Mouse (Mus musculus) neural tube, embryonic 14.5 days (tissue): ENCODE results near the gene Gfra1. TPM values are rescaled to one million over a fixed set of nuclear protein-coding genes. Genes with fewer than 3 reads are reported as not detected.

Source experiments
- ATAC-seq: fragments of 200-750 bp; cut with Nextera tagmentation; 2 replicates; pipeline ENCODE4 v1.8.0; 2017; ENCODE audit warnings: low read depth, mild to moderate bottlenecking, moderate TSS enrichment, moderate library complexity
- H3K27ac ChIP-seq: fragments of 300-500 bp; sonication (generic); 2 replicates; pipeline ENCODE4 v1.5.1; 2014; ENCODE audit warnings: low read depth, mild to moderate bottlenecking, control low read depth, low read length, moderate library complexity, mixed read lengths
- H3K27me3 ChIP-seq: fragments of 300-500 bp; sonication (generic); 2 replicates; pipeline ENCODE4 v1.6.1; 2014; ENCODE audit warnings: low read length; ENCODE audit not compliant: control insufficient read depth, insufficient read depth
- H3K36me3 ChIP-seq: fragments of 300-500 bp; sonication (generic); 2 replicates; pipeline ENCODE4 v1.6.1; 2014; ENCODE audit warnings: low read length, mixed read lengths; ENCODE audit not compliant: control insufficient read depth, insufficient read depth
- H3K4me1 ChIP-seq: fragments of 300-500 bp; sonication (generic); 2 replicates; pipeline ENCODE4 v1.6.1; 2014; ENCODE audit warnings: low read length; ENCODE audit not compliant: control insufficient read depth, insufficient read depth
- H3K4me2 ChIP-seq: fragments of 300-500 bp; sonication (generic); 2 replicates; pipeline ENCODE4 v1.6.1; 2014; ENCODE audit warnings: mild to moderate bottlenecking, low read depth, low read length, control low read depth
- H3K4me3 ChIP-seq: fragments of 300-500 bp; sonication (generic); 2 replicates; pipeline ENCODE4 v1.5.1; 2014; ENCODE audit warnings: low read depth, low read length, control low read depth, mixed read lengths
- H3K9ac ChIP-seq: fragments of 300-500 bp; sonication (generic); replicated peaks from 2 replicates; pipeline ENCODE4 v1.6.1; 2014; ENCODE audit warnings: low read depth, mild to moderate bottlenecking, control low read depth, low read length, mixed read lengths
- H3K9me3 ChIP-seq: fragments of 300-500 bp; sonication (generic); 2 replicates; pipeline ENCODE4 v1.6.1; 2016; ENCODE audit warnings: low read length; ENCODE audit not compliant: control insufficient read depth
- WGBS: fragments of 180-500 bp; shearing (Covaris S2); extraction: QIAGEN DNeasy Blood & Tissue Kit; methylation state at CpG from one replicate; pipeline ENCODE4 v1.1.7; 2014; 5-methylcytosine and 5-hydroxymethylcytosine counted together
- polyA plus RNA-seq: library from polyadenylated mRNA; unstranded; fragments of >200 nt; fragmentation: Nextera tagmentation; extraction: Ambion mirVana; gene quantifications from 2 replicates; pipeline ENCODE4 v1.2.1, GENCODE M21; 2014

The Gfra1 gene
- polyA plus RNA-seq, 1 experiment from 2014 or later: 67.8 TPM

DNA sequence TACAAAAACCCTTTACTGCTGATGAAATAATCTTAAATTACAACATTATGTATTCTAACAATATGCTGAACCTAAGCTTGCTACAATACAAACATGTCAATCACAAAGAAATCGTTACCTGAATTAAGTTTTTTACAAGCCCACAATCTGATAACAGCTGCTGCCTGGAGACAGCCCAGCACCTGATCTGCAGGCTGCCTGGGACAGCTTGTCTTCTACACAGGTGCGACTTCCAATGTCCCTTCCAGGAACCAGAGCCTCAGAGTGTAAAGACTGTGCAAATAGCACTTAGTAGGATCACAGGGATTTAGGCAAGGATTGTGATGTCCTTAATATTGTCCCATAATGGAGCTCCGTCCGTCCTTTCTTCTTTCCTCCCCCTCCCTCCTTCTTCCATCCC is 204.0 kb downstream of the Gfra1 start:
- Histone ChIP-seq H3K27me3 (no peaks in the 10 kb centered on the region), H3K9me3 (no peaks in the 10 kb centered on the region), H3K4me1 (peaks cover 9% of the 10 kb centered on the region), H3K36me3 (no peaks in the 10 kb centered on the region), H3K27ac (no peak overlapping the region), H3K9ac (no peak overlapping the region), H3K4me3 (no peak overlapping the region), H3K4me2 (no peak overlapping the region)
- ATAC-seq: no peak
- WGBS: 93% methylated on average over 4 of the region's 4 CpGs

DNA sequence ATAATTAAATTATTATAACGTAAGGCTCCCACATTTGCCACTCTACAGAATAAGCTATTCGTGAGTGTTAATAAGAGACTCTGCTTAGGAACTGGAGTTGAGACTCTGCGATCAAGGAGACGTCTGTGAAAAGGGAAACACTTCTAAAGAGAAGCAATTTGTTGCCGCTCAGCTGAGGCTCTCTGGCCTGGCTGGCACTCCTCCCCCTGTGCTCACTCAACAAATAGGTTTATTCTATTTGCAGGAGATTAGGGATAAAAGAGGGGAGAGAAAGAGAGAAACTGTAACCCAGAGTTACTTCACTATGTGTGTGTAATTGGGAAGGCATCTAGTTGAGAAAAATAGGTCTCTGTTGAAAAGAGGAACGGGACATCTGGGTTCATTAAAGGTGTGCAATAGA is 204.6 kb downstream of the Gfra1 start:
- Histone ChIP-seq H3K36me3 (no peaks in the 10 kb centered on the region), H3K4me2 (no peak overlapping the region), H3K4me1 (peaks cover 9% of the 10 kb centered on the region), H3K27ac (no peak overlapping the region), H3K9me3 (no peaks in the 10 kb centered on the region), H3K4me3 (no peak overlapping the region), H3K9ac (no peak overlapping the region), H3K27me3 (no peaks in the 10 kb centered on the region)
- ATAC-seq: no peak
- 53% methylated on average over 6 of the region's 6 CpGs for WGBS

DNA sequence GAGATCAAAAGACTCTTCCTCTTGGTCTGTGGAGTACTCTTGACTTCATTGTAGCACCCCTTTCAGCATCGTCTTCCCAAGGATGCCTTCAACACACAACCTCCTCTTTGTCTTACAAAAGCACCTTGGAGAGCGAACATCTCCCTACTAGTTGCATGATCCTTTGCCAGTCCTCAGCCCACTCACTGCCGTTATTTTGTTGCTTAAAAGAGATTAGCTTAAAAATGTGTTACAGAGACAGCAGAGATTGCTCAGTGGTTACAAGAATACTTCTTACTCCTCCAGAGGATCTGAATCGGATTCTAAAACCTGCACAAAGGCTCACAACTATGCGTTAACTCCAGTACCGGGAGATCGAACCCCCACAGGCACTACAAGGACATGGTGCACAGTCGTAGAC is 205.5 kb downstream of the Gfra1 start:
- no peak overlapping the region for H3K4me3 ChIP-seq
- no peaks in the 10 kb centered on the region for H3K9me3 ChIP-seq
- no peak overlapping the region for H3K9ac ChIP-seq
- no peak for ATAC-seq
- 93% methylated on average over 8 of the region's 8 CpGs for WGBS
- no peak overlapping the region for H3K4me2 ChIP-seq
- no peaks in the 10 kb centered on the region for H3K27me3 ChIP-seq
- H3K27ac ChIP-seq: no peak overlapping the region
- peaks cover 9% of the 10 kb centered on the region for H3K4me1 ChIP-seq
- no peaks in the 10 kb centered on the region for H3K36me3 ChIP-seq

DNA sequence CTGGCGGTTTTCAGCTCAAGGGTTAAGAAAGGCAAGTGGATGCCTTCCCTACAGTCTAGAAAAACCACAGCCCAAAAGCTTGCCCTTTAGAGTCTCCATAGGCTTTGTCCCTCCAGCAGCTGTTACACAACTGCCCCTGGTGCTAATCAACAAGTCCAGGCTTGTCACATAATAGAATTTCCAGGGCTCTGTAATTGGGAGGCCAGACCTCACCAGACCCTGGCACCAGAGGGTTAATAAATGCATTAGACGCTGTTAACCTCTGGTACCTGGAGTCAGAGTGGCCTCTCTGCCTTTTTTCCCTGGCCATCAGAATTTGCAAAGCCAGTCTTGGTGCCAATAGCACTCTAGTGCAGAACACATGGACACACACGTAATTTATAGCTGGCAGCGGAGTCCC is 211.6 kb downstream of the Gfra1 start:
- H3K9ac ChIP-seq: no peak overlapping the region
- ATAC-seq: no peak
- no peaks in the 10 kb centered on the region for H3K9me3 ChIP-seq
- H3K36me3 ChIP-seq: no peaks in the 10 kb centered on the region
- 40% methylated on average over 4 of the region's 4 CpGs for WGBS
- no peak overlapping the region for H3K4me3 ChIP-seq
- no peaks in the 10 kb centered on the region for H3K27me3 ChIP-seq
- H3K4me2 ChIP-seq: no peak overlapping the region
- peaks cover 22% of the 10 kb centered on the region for H3K4me1 ChIP-seq
- H3K27ac ChIP-seq: peak overlapping the region; percentile 30; the same call in 1 of the 2 replicates

DNA sequence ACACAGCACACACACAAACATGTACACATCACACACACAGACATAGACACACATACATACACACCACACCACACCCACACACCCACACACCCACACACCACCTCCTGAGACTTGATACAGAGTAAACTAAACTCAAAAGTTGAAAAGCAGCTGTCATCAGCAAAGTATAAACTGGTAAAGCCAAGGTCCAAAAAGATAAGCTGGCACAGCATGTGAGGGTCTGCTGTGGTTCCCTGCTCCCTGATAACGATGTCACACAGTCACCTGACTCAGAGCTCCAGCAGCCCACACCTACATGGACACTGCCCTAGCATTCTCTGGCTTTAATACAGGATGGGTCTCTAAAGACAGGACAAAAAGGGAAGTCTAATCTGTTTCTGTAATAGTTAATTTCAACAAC is 212.1 kb downstream of the Gfra1 start:
- Histone ChIP-seq H3K4me3 (no peak overlapping the region), H3K4me2 (no peak overlapping the region), H3K9me3 (no peaks in the 10 kb centered on the region), H3K36me3 (no peaks in the 10 kb centered on the region), H3K9ac (no peak overlapping the region), H3K4me1 (peaks cover 22% of the 10 kb centered on the region), H3K27ac (no peak overlapping the region), H3K27me3 (no peaks in the 10 kb centered on the region)
- WGBS: 59% methylated on average over 1 of the region's 1 CpGs
- no peak for ATAC-seq

DNA sequence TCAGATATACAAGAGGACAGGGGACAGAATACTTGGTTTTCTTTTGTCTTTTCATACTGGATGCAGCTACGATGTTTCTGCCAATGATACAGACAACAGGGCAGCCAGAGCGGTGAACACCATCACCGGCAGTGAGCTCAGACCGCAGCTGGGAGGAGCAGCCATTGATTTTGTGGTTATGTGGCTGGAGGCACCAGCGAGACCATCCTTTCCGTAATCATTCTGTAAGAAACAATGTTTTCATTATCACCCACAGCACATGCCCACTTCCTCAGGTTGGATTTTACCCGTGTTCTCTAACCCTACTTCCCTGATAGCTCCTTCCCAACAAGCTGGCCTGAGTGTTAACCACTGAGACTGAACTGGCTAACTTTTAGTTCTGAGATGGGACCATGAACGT is 217.4 kb downstream of the Gfra1 start:
- 76% methylated on average over 8 of the region's 8 CpGs for WGBS
- H3K4me1 ChIP-seq: peaks cover 4% of the 10 kb centered on the region; the same call in 1 of the 2 replicates
- H3K9ac ChIP-seq: no peak overlapping the region
- ATAC-seq: no peak
- no peaks in the 10 kb centered on the region for H3K27me3 ChIP-seq
- H3K36me3 ChIP-seq: no peaks in the 10 kb centered on the region
- H3K9me3 ChIP-seq: no peaks in the 10 kb centered on the region
- H3K4me3 ChIP-seq: no peak overlapping the region
- H3K27ac ChIP-seq: no peak overlapping the region
- no peak overlapping the region for H3K4me2 ChIP-seq

DNA sequence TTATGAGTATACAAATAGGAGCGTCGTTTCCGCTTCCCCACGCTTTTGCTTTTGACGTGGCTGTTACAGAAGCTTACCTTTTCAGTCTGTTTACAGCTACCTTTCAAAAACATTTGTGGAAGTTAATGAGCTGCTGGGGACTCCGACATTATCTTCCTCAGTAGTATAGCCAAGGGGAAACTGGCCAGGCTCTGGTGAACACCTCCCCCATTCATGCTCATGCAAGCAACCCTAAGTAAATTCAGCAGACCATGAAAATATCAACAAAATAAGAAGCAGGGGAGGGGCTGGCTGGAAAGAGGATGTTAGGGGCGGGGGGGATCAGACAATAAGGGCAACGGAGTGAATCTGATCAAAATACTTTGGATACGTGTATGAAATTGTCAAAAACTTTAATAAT is 228.0 kb downstream of the Gfra1 start:
- no peak overlapping the region for H3K4me2 ChIP-seq
- no peaks in the 10 kb centered on the region for H3K9me3 ChIP-seq
- H3K9ac ChIP-seq: no peak overlapping the region
- WGBS: 65% methylated on average over 9 of the region's 9 CpGs
- no peak overlapping the region for H3K27ac ChIP-seq
- H3K4me3 ChIP-seq: no peak overlapping the region
- no peak for ATAC-seq
- no peaks in the 10 kb centered on the region for H3K27me3 ChIP-seq
- peaks cover 9% of the 10 kb centered on the region for H3K4me1 ChIP-seq
- H3K36me3 ChIP-seq: no peaks in the 10 kb centered on the region

DNA sequence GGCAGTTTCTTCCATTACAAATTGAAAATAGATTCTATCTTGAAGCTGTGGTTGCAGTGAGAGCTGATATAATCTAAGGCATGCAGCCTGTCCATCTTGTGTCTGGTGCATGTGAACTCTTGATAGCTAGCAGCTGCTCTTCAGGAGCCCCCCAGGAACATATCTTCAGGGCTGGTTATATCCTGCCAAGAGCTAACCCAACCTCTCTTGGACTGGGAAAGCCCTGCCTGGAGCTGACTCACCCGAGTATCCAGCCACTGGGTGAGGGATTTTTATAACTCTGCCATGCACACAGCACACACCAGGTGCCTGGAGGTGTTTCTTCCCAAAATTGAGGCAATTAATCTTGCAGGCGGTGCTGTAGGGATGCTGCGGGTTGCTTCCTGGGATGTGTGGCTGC is 228.8 kb downstream of the Gfra1 start:
- no peak overlapping the region for H3K4me2 ChIP-seq
- H3K36me3 ChIP-seq: no peaks in the 10 kb centered on the region
- no peak overlapping the region for H3K4me3 ChIP-seq
- no peaks in the 10 kb centered on the region for H3K27me3 ChIP-seq
- H3K9me3 ChIP-seq: no peaks in the 10 kb centered on the region
- no peak overlapping the region for H3K27ac ChIP-seq
- no peak overlapping the region for H3K9ac ChIP-seq
- 20% methylated on average over 3 of the region's 3 CpGs for WGBS
- ATAC-seq: no peak
- peaks cover 9% of the 10 kb centered on the region for H3K4me1 ChIP-seq

DNA sequence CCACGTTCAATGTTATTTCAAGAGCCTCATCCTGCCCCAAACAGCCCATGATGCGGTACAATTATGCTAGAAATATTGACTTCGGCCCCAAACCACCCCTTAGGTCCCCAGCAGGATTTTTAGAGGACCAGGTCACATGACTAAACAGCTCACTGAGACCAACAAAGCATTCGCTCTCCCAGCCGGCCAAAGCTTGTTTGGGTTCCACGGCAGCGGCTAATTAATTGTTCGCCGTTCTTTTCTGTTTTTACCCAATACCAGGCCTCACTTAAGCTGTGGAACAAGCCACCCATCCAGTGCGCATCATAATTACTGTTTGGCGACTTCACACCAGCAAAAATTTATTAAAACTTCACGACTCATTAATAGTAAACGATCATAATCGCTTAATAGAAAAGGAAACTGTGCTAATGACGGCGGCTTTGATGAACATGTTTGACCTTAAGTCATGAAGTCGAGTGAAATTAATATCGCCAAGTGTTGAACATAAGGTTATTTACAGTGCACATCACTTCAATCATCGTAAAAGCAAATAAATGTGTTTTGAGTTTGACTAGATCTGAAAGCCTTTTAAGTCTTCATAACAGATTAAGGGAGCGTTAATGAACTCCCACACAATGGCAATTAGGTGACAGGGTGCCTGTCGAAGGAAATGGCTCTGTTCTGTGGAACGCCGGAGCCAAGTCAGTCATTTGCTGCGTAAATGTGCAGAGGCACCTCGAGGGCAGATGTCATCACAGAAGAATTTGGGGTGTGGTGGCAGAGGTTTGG is 235.5 kb downstream of the Gfra1 start:
- no peak overlapping the region for H3K9ac ChIP-seq
- 48% methylated on average over 25 of the region's 25 CpGs for WGBS
- no peak overlapping the region for H3K27ac ChIP-seq
- no peaks in the 10 kb centered on the region for H3K36me3 ChIP-seq
- peaks cover 2% of the 10 kb centered on the region; the same call in 1 of the 2 replicates for H3K4me1 ChIP-seq
- H3K9me3 ChIP-seq: no peaks in the 10 kb centered on the region
- no peak overlapping the region for H3K4me3 ChIP-seq
- H3K4me2 ChIP-seq: no peak overlapping the region
- no peaks in the 10 kb centered on the region for H3K27me3 ChIP-seq
- no peak for ATAC-seq
